Mouse (Mus musculus): ENCODE measurements around the gene Sprr2f.

Sprr2f gene

DNA sequence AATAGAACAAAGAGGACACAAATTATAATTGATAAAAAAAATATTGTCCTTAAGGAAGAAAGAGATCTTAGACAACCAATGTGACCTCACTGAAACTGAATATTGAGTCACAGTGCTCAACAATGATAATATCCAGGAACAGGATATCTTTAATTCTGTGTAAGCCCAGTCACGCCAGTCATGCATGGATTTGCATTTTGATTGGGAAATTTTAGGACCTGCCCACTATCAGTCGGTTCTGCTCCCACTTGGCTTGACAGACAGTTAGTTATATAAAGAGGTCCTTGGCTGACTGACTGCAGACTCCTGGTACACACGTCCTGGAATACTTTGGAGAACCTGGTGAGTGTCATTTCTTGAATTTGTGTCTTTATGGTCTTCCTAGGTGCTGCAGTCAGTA, at the start of gene Sprr2f:
Gene Sprr2f, plus strand, starts transcription at position 301 of the 400 bp plus-strand sequence.
- DNase-seq (ENCODE audit: low spot score in 2 of 2) = no peak

DNA sequence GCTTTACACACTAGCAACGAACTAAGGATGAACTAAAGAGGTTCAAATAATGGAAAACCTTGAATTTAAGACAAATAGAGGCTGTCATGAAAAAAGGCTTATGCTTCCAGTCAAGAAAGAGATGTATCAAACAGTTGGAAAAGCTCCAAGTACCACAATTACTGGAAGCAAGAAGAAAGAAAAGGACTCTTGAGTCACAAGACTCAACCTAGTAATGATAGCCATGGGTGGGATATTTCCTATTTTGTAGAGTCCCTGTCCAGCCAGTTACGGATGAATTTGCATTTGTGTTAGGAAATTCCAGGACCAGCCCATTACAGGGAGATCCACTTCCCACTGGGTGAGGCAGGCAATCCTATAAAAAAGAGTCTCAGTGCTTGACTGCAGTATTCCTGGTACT, 48.7 kb upstream of the Sprr2f start, which contains the start of gene Sprr2b:
Gene Sprr2b, plus strand, starts transcription at position 301 of the 400 bp plus-strand sequence.
- no peak for DNase-seq (ENCODE audit: low spot score in 2 of 2)

DNA sequence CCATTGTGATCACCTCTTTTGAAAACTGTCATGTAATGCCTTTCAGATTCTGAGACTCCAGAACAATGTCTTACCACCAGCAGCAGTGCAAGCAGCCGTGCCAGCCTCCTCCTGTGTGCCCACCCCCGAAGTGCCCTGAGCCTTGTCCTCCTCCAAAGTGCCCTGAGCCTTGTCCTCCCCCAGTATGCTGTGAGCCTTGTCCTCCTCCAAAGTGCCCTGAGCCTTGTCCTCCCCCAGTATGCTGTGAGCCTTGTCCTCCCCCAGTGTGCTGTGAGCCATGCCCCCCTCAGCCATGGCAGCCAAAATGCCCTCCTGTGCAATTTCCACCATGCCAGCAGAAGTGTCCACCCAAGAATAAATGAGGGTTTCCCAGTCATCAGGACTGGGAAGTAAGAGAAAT, 47.6 kb upstream of the Sprr2f start:
- no peak for DNase-seq (ENCODE audit: low spot score in 2 of 2)

DNA sequence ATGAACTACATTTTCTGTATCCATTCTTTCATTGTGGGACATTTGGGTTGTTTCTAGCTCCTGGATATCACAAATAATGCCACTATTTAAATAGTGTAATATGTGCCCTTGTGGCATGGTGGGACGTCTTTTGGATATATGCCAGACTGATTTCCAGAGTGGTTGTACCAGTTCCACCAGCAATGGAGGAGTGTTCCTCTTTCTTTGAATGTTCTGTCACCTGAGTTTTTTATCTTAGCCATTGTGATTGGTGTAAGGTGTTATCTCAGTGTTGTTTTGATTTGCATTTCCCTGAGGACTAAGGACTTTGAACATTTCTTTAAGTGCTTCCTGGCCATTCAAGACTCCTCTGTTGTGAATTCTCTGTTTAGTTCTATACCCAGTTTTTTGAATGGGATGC, 28.7 kb upstream of the Sprr2f start:
- DNase-seq (ENCODE audit: low spot score in 2 of 2) = no peak

DNA sequence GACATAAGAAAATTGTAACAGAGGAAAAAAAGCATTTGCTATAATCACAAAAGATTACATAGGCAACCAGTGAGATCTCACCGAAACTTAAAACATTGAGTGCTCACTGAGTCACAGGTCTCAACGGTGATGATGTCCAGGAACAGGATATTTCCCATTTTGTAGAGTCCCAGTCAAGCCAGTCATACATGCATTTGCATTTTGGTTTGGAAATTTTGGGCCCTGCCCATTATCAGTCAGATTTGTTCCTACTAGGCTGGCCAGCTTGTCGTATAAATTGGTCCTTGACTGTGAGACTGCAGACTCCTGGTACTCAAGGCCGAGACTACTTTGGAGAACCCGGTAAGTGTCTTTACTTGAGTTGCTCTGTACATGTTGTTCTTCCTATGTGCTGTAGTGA, 26.1 kb upstream of the Sprr2f start, which contains the start of gene Sprr2d:
Gene Sprr2d, plus strand, starts transcription at position 301 of the 400 bp plus-strand sequence.
- no peak for DNase-seq (ENCODE audit: low spot score in 2 of 2)

DNA sequence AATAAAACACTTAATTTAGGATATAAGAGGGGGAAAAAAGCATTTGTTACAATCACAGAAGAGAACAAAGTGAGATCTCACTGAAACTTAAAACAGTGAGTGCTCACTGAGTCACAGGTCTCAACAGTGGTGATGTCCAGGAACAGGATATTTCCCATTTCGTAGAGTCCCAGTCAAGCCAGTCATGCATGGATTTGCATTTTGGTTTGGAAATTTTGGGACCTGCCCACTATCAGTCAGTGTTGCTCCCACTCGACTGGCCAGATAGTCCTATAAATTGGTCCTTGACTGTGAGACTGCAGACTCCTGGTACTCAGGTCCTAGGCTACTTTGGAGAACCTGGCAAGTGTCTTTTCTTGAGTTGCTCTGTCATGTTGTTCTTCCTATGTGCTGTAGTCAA, 13.1 kb upstream of the Sprr2f start, which contains the start of gene Sprr2e:
Gene Sprr2e, plus strand, starts transcription at position 301 of the 400 bp plus-strand sequence.
- no peak for DNase-seq (ENCODE audit: low spot score in 2 of 2)

DNA sequence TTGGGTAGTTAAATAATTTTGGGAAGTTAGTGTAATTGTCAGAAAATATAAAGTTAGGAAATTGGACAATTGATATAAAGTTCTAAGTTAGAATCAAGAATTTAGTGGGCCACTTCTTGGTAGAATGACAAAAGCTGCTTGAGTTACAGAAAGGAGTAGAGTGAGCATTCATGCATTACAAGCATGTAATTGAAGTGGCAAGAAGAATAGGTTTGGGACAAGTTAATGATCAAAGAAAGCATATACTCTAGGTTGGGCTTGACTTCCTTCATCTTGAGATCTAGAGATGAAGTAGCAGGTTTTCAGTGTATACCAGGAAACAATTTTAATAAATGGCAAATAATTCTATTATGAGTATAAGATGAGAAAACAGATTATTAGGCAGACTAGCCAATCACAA, 3.4 kb upstream of the Sprr2f start:
- no peak for DNase-seq (ENCODE audit: low spot score in 2 of 2)

DNA sequence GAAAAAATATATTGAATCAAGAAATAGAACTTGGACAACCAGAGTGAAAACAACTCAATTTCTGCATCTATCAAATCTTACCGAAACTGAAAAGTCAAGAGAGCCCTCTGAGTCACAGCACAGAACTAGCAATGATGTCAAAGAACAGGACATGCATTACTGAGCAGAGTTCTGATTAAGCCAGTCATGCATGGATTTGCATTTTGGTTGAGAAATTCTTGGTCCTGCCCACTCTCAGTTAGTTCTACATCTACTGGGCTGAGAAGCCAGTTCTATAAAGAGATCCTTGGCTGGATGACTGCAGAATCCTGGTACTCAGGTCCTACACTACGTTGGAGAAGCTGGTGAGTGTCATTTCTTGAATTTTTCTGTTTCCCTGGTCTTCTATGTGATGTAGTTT, 8.6 kb downstream of the Sprr2f start:
- no peak for DNase-seq (ENCODE audit: low spot score in 2 of 2)

DNA sequence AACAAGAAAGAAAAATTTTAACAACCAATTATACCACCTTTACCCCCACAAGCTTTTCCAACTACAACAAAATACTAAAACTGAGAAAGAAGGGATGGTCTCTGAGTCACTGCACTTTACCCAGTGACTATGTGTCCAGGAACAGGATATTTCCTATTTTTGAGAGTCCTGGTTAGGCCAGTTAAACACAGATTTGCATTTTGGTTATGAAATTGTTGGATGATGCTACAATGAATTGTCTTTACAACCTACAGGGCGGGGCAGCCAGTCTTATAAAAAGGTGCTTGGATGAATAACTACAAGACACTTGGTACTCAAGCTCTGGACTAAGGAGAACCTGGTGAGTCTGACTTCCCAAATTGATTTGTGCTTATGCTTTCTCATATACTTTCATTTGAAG, 20.4 kb downstream of the Sprr2f start, which contains the start of gene Sprr2h:
Gene Sprr2h, plus strand, starts transcription at position 301 of the 400 bp plus-strand sequence.
- no peak for DNase-seq (ENCODE audit: low spot score in 2 of 2)

DNA sequence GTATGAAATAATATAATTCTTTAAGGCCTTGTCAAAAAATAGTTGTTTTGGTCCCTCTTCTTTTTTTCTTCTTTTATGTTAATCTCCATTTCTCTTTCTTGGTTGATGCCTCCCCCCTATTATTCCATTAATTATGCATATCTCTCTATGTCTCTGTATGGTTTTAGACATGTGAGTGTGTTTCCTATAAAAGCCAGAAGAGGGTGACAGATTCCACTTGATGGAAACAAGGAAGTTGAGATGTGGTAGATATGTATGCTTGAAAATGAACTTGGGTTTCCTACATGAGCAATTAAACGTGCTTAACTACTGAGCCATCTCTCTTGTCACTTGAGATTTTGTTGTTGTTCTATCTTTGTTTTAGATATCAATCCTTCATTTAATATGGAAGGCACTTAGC, 29.3 kb downstream of the Sprr2f start:
- no peak for DNase-seq (ENCODE audit: low spot score in 2 of 2)

DNA sequence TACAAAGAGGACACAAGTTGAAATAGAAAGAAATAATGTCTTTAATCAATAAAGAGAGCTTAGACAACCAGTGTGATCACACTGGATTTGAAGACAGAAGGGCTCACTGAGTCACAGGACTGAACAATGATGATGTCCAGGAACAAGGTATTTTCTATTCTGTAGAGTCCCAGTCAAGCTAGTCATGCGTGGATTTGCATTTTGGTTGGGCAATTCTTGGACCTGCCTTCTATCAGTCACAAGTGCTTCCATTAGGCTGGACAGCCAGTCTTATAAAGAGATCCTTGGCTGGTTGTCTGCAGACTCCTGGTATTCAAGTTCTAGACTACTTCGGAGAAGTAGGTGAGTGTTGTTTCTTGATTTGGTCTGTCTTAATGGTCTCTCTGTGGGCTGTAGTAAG, 42.7 kb downstream of the Sprr2f start, which contains the start of gene Sprr2i:
Gene Sprr2i, plus strand, starts transcription at position 301 of the 400 bp plus-strand sequence.
- DNase-seq (ENCODE audit: low spot score in 2 of 2) = no peak
